Mouse (Mus musculus) hindbrain, embryonic 13.5 days (tissue): ENCODE measurements around the gene Stox2. TPM values are rescaled to one million over a fixed set of nuclear protein-coding genes. Genes with fewer than 3 reads are reported as not detected.

Source experiments
- ATAC-seq: fragments of 200-750 bp; cut with Nextera tagmentation; 2 replicates; pipeline ENCODE4 v1.8.0; 2017; ENCODE audit warnings: moderate TSS enrichment; ENCODE audit not compliant: low FRiP score
- H3K27ac ChIP-seq: fragments of 300-500 bp; sonication (generic); 2 replicates; pipeline ENCODE4 v1.5.1; 2015; ENCODE audit warnings: inconsistent platforms, mild to moderate bottlenecking, moderate library complexity
- H3K27me3 ChIP-seq: fragments of 300-500 bp; sonication (generic); 2 replicates; pipeline ENCODE4 v1.6.1; 2015; ENCODE audit warnings: mild to moderate bottlenecking, inconsistent platforms
- H3K36me3 ChIP-seq: fragments of 300-500 bp; sonication (generic); 2 replicates; pipeline ENCODE4 v1.6.1; 2015; ENCODE audit warnings: mild to moderate bottlenecking, inconsistent platforms
- H3K4me1 ChIP-seq: fragments of 300-500 bp; sonication (generic); replicated peaks from 2 replicates; pipeline ENCODE4 v1.6.1; 2015; ENCODE audit warnings: inconsistent platforms
- H3K4me2 ChIP-seq: fragments of 300-500 bp; sonication (generic); 2 replicates; pipeline ENCODE4 v1.6.1; 2015; ENCODE audit warnings: inconsistent platforms, mild to moderate bottlenecking, moderate library complexity
- H3K4me3 ChIP-seq: fragments of 300-500 bp; sonication (generic); 2 replicates; pipeline ENCODE4 v1.5.1; 2015; ENCODE audit warnings: mild to moderate bottlenecking, inconsistent platforms
- H3K9ac ChIP-seq: fragments of 300-500 bp; sonication (generic); 2 replicates; pipeline ENCODE4 v1.6.1; 2015; ENCODE audit warnings: mild to moderate bottlenecking, inconsistent platforms
- H3K9me3 ChIP-seq: fragments of 300-500 bp; sonication (generic); 2 replicates; pipeline ENCODE4 v1.6.1; 2016; ENCODE audit warnings: inconsistent platforms
- WGBS: fragments of 180-500 bp; shearing (Covaris S2); methylation state at CpG from one replicate; pipeline ENCODE4 v1.1.7; 2015; 5-methylcytosine and 5-hydroxymethylcytosine counted together
- polyA plus RNA-seq: library from polyadenylated mRNA; unstranded; fragments of >200 nt; fragmentation: Nextera tagmentation; extraction: Ambion mirVana; gene quantifications from 2 replicates; pipeline ENCODE4 v1.2.1, GENCODE M21; 2015

The Stox2 gene
- polyA plus RNA-seq, 1 experiment from 2014 or later: 38.9 TPM

GRCm38 (mm10) chr8:47392290-47392689 lies 53.9 kb downstream of the Stox2 start:
- Histone ChIP-seq H3K36me3 (no peaks in the 10 kb centered on the region), H3K4me3 (no peak overlapping the region), H3K4me1 (no peaks in the 10 kb centered on the region), H3K9me3 (no peaks in the 10 kb centered on the region), H3K27me3 (no peaks in the 10 kb centered on the region), H3K9ac (no peak overlapping the region), H3K4me2 (no peak overlapping the region), H3K27ac (no peak overlapping the region)
- 81% methylated on average over 18 of the region's 18 CpGs for WGBS
- no peak; the same call in 1 of the 2 replicates for ATAC-seq

GRCm38 (mm10) chr8:47391844-47392243 lies 54.3 kb downstream of the Stox2 start:
- no peak overlapping the region for H3K27ac ChIP-seq
- H3K4me3 ChIP-seq: no peak overlapping the region
- 95% methylated on average over 10 of the region's 10 CpGs for WGBS
- ATAC-seq: no peak
- no peak overlapping the region for H3K9ac ChIP-seq
- no peaks in the 10 kb centered on the region for H3K4me1 ChIP-seq
- no peaks in the 10 kb centered on the region for H3K9me3 ChIP-seq
- no peaks in the 10 kb centered on the region for H3K27me3 ChIP-seq
- H3K36me3 ChIP-seq: no peaks in the 10 kb centered on the region
- no peak overlapping the region for H3K4me2 ChIP-seq

DNA sequence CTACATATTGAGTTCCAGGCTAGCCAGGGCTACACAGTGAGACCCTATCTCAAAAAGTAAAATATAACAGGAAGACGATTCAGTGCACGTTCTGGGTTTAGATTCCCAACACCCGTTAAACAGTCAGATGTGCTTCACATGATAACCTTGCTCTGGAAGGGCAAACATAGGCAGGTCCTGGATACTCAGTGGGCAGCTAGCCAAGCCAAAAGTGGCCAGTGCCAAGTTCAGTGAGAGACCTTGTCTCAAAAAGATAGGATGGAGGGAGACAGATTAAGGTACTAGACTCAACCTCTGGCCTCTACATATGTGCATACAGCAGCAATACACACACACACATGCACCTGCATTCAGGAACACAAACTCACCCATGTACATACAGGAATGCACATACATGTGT lies 56.7 kb downstream of the Stox2 start:
- no peaks in the 10 kb centered on the region for H3K27me3 ChIP-seq
- no peak for ATAC-seq
- H3K4me3 ChIP-seq: no peak overlapping the region
- no peak overlapping the region for H3K9ac ChIP-seq
- 91% methylated on average over 3 of the region's 3 CpGs for WGBS
- H3K27ac ChIP-seq: no peak overlapping the region
- no peaks in the 10 kb centered on the region for H3K9me3 ChIP-seq
- H3K4me2 ChIP-seq: no peak overlapping the region
- H3K36me3 ChIP-seq: no peaks in the 10 kb centered on the region
- no peaks in the 10 kb centered on the region for H3K4me1 ChIP-seq

DNA sequence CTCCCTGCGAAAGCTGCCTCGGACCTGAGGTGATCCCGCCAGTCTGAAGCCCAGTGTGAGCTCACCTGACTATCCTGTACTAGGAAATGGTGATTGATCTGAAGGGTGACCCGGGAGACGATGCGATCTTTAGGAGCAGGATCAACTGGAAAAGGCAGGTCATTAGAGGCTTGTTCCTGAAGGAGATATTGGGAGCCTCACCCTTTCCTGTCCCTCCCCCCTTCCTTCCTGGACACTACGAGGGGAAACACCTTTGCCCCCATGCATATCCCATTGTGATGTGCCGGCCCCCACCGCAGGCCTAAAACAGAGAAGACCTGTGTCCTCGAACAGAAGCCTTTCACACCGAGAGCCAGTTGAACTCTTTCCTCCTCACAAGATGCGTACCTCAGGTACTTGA lies 58.0 kb downstream of the Stox2 start:
- ATAC-seq: no peak
- H3K27me3 ChIP-seq: no peaks in the 10 kb centered on the region
- no peaks in the 10 kb centered on the region for H3K4me1 ChIP-seq
- H3K27ac ChIP-seq: no peak overlapping the region
- no peak overlapping the region for H3K4me2 ChIP-seq
- H3K9ac ChIP-seq: no peak overlapping the region
- no peaks in the 10 kb centered on the region for H3K36me3 ChIP-seq
- no peaks in the 10 kb centered on the region for H3K9me3 ChIP-seq
- H3K4me3 ChIP-seq: no peak overlapping the region
- 84% methylated on average over 12 of the region's 12 CpGs for WGBS

DNA sequence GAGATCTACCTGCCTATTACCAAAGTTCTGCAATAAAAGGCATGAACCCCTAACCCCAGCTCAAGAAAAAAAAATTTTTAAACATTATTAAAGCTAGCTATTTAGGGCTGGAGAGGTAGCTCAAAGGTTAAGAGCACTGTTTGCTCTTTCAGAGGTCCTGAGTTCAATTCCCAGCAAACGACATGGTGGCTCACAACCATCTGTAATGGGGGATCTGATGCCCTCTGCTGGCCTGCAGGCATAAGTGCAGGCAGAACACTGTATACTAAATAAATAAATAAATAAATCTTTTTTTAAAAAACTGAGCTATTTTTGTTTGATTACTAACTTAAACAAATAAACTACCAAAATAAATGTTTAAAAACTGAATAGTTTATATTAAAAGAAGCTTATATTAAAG lies 60.4 kb downstream of the Stox2 start:
- peaks cover 2% of the 10 kb centered on the region for H3K4me1 ChIP-seq
- no peaks in the 10 kb centered on the region for H3K9me3 ChIP-seq
- WGBS: 68% methylated on average over 1 of the region's 1 CpGs
- H3K27me3 ChIP-seq: no peaks in the 10 kb centered on the region
- no peak overlapping the region for H3K9ac ChIP-seq
- H3K36me3 ChIP-seq: no peaks in the 10 kb centered on the region
- H3K4me3 ChIP-seq: no peak overlapping the region
- H3K27ac ChIP-seq: no peak overlapping the region
- no peak for ATAC-seq
- no peak overlapping the region for H3K4me2 ChIP-seq

- Histone ChIP-seq H3K36me3 (no peaks in the 10 kb centered on the region), H3K9me3 (no peaks in the 10 kb centered on the region), H3K27me3 (no peaks in the 10 kb centered on the region), H3K4me3 (no peak overlapping the region), H3K4me2 (no peak overlapping the region), H3K27ac (no peak overlapping the region), H3K4me1 (peaks cover 9% of the 10 kb centered on the region), H3K9ac (no peak overlapping the region)
- 95% methylated on average over 5 of the region's 5 CpGs for WGBS
- ATAC-seq: no peak
Observed at GRCm38 (mm10) chr8:47384151-47384550, 62.0 kb downstream of the Stox2 start.

GRCm38 (mm10) chr8:47383632-47384031 lies 62.5 kb downstream of the Stox2 start:
- Histone ChIP-seq H3K27ac (no peak overlapping the region), H3K9me3 (no peaks in the 10 kb centered on the region), H3K4me1 (peaks cover 9% of the 10 kb centered on the region), H3K36me3 (no peaks in the 10 kb centered on the region), H3K4me2 (no peak overlapping the region), H3K27me3 (no peaks in the 10 kb centered on the region), H3K4me3 (no peak overlapping the region), H3K9ac (no peak overlapping the region)
- no peak for ATAC-seq
- WGBS: 87% methylated on average over 9 of the region's 9 CpGs

DNA sequence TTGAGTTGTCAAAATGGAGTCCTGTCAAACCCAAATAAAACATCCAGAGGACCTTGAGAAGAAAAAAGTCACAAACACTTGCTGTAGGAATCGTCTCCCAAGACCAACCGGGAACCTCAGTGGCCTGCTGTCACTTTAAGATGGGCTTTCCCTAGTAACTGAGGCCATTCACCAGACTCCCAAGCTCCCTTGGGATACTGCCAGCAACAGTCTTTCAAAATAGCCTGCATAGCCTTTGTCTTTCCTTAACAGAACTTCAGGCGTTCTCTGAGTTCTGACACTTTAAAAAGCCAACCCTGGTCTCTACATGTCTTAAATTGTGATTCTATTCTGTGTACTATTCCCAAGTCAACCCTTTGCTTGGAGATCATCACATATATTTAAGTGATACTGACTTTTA lies 64.9 kb downstream of the Stox2 start:
- no peak overlapping the region for H3K27ac ChIP-seq
- H3K27me3 ChIP-seq: no peaks in the 10 kb centered on the region
- H3K9ac ChIP-seq: no peak overlapping the region
- 18% methylated on average over 3 of the region's 3 CpGs for WGBS
- H3K36me3 ChIP-seq: no peaks in the 10 kb centered on the region
- H3K4me3 ChIP-seq: no peak overlapping the region
- no peak overlapping the region for H3K4me2 ChIP-seq
- no peak for ATAC-seq
- peaks cover 9% of the 10 kb centered on the region for H3K4me1 ChIP-seq
- H3K9me3 ChIP-seq: no peaks in the 10 kb centered on the region

DNA sequence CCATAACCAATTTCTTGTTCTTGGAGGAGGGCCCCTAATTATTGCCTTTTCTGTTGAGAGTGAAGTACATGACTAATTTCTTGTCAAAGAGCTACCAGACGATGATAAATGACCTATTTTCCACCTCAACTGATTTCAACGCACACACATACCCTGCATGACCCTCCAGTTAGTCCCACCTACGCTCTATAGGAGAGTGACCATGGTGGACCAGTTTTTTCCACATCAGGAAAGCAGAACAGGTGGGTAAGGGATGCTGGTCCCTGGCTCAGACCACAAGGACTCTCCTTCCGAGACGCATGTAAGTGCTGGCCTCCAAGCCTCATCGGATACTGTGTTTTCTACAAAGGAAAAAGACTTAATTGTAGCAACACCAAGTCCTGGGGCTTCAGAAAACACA lies 65.4 kb downstream of the Stox2 start:
- no peak overlapping the region for H3K4me2 ChIP-seq
- H3K27ac ChIP-seq: no peak overlapping the region
- no peaks in the 10 kb centered on the region for H3K36me3 ChIP-seq
- no peaks in the 10 kb centered on the region for H3K9me3 ChIP-seq
- H3K4me3 ChIP-seq: no peak overlapping the region
- no peaks in the 10 kb centered on the region for H3K27me3 ChIP-seq
- no peak overlapping the region for H3K9ac ChIP-seq
- ATAC-seq: 0 out of 2 replicates have a peak, but pooled peaks have one; percentile 63
- peaks cover 9% of the 10 kb centered on the region for H3K4me1 ChIP-seq
- WGBS: 46% methylated on average over 6 of the region's 6 CpGs

GRCm38 (mm10) chr8:47380075-47380474 lies 66.1 kb downstream of the Stox2 start:
- Histone ChIP-seq H3K4me3 (no peak overlapping the region), H3K27me3 (no peaks in the 10 kb centered on the region)
- WGBS: 52% methylated on average over 3 of the region's 3 CpGs

DNA sequence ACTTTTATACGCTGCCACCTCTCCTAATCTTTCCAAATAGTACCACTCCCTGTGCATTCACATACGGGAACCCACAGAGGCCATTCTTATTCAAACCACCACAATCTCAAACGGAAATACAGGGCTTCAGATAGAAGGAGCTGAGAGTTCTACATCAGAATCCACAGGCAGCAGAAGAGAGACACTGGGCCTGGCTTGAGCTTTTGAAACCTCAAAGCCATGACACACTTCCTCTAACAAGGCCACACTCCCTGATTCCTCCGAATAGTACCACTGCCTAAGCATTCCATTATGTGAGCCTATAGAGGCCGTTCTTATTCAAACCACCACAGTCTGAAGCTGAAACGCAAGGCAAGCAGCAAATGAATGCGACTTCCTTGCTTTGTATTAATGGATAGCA lies 69.5 kb downstream of the Stox2 start:
- 91% methylated on average over 7 of the region's 7 CpGs for WGBS
- H3K36me3 ChIP-seq: no peaks in the 10 kb centered on the region
- no peak overlapping the region for H3K4me3 ChIP-seq
- H3K4me1 ChIP-seq: peaks cover 9% of the 10 kb centered on the region
- no peak overlapping the region for H3K27ac ChIP-seq
- no peaks in the 10 kb centered on the region for H3K9me3 ChIP-seq
- no peak overlapping the region for H3K9ac ChIP-seq
- no peak overlapping the region for H3K4me2 ChIP-seq
- ATAC-seq: no peak
- no peaks in the 10 kb centered on the region for H3K27me3 ChIP-seq

More at GRCm38 (mm10) chr8:47380075-47380474, 66.1 kb downstream of the Stox2 start:
- Histone ChIP-seq H3K36me3 (no peaks in the 10 kb centered on the region), H3K4me1 (peaks cover 9% of the 10 kb centered on the region), H3K9me3 (no peaks in the 10 kb centered on the region), H3K27ac (no peak overlapping the region), H3K9ac (no peak overlapping the region), H3K4me2 (no peak overlapping the region)
- no peak for ATAC-seq

DNA sequence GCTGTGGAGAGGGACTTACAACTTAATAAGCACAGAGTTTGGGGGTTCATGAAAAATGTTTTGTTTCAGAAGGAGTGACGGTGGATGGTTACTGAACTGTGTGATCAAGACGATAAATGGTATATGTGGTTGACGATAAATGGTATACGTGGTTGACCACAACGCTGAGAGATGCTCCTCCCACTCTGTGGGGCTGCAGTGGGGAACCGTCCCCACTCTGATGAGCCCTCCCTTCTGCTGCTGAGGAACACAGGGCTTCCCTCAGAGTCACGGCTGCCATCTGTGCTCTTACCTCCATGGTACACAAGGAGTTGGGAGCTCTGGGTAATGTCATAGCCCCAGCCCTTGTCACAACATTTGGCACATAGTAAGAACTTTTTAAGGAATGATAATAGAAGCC lies 72.4 kb downstream of the Stox2 start:
- ATAC-seq: no peak
- Histone ChIP-seq H3K9me3 (no peaks in the 10 kb centered on the region), H3K36me3 (no peaks in the 10 kb centered on the region), H3K27me3 (no peaks in the 10 kb centered on the region), H3K4me2 (no peak overlapping the region), H3K27ac (no peak overlapping the region), H3K9ac (no peak overlapping the region), H3K4me3 (no peak overlapping the region), H3K4me1 (no peaks in the 10 kb centered on the region)
- WGBS: 93% methylated on average over 7 of the region's 7 CpGs

DNA sequence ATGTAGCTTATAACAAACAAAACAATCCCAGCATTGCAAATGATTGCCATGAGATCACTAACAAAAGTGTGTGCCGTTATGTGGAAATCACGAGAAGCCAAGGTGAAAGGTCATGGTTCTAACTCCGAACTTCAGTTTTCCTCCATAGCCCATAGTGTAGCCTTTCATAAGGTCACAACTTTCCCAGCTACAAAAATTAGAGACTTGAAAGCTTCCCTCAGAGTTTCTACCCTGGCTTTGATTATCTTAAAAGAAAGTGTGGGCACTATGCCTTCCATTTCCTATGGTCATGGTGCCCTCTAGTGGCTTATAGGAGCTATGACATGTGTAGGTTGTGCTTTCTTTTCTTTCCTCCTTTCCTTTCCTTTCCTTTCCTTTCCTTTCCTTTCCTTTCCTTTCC lies 74.6 kb downstream of the Stox2 start:
- Histone ChIP-seq H3K4me3 (no peak overlapping the region), H3K27me3 (no peaks in the 10 kb centered on the region), H3K9me3 (no peaks in the 10 kb centered on the region), H3K27ac (no peak overlapping the region), H3K36me3 (no peaks in the 10 kb centered on the region), H3K4me2 (no peak overlapping the region), H3K4me1 (no peaks in the 10 kb centered on the region), H3K9ac (no peak overlapping the region)
- no peak for ATAC-seq
- 18% methylated on average over 3 of the region's 3 CpGs for WGBS

DNA sequence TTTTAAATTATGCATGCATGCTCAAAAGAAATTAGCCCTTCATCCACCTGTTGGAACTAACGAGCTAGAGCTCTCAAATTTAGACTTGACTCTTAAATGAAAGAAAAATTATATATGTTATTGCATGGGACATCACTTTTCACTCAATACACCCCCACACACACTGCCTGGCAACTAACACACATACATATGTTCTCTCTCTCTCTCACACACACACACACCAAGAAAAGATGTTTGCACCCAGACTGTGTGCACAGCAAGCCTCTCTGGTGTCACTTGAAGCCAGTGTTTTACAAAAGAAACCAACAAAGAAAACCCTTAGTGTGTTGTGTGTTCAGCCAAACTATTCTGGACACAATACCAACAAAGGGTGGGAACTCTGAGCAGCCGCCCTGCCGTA lies 75.1 kb downstream of the Stox2 start:
- 51% methylated on average over 3 of the region's 3 CpGs for WGBS
- Histone ChIP-seq H3K27ac (no peak overlapping the region), H3K36me3 (no peaks in the 10 kb centered on the region), H3K27me3 (no peaks in the 10 kb centered on the region), H3K4me2 (no peak overlapping the region), H3K4me1 (no peaks in the 10 kb centered on the region), H3K4me3 (no peak overlapping the region), H3K9ac (no peak overlapping the region), H3K9me3 (no peaks in the 10 kb centered on the region)
- ATAC-seq: peak; percentile 52; the same call in 1 of the 2 replicates
